Mouse (Mus musculus) mammary gland, adult 2 months (tissue): ENCODE data around the gene Polr2g. TPM values are rescaled to one million over a fixed set of nuclear protein-coding genes. Genes with fewer than 3 reads are reported as not detected.

Experiments
- polyA plus RNA-seq: library from polyadenylated mRNA; depleted of rRNA; stranded (reverse); fragments of >200 nt; gene quantifications from 2 replicates; pipeline ENCODE4 v1.2.3, GENCODE M21; 2012; ENCODE audit warnings: low replicate concordance; rRNA removed

Polr2g gene
- polyA plus RNA-seq = 30.3 and 61.5 TPM in 2 replicates

DNA sequence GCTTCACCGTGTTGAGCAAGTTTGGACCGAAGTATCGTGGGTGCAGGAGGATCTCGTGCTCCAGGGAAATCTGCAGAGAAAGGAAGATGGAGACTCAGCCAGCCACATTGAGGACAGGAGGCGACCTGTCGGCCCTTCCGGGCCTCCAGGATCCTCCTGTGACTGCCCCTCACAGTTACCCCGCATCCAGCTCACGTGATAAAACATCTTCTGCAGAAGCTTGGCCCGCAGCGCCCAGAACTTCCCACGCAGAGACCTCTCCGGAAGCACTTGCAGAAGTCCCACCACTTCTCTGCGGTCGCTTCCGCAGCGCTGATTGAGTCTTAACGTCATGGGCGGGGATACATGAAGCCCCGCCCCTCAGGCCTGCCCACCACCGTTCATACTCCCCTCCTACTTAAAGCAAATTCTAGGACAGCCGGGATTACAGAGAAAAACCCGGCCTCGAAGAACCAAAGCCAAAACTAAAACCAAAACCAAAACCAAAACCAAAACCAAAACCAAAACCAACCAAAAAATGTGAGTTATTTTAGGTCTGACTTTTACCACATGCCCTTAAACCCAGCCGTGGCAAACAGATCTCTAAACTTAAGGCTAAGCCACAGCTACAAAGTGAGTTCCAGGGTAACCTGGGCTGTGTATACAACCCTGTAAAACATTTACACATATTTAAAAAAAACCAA, at the start of gene Polr2g:
Gene Polr2g, minus strand, starts transcription at position 314 of the 683 bp plus-strand sequence.

GRCm38 (mm10) chr19:8839103-8839907, 40.9 kb upstream of the Polr2g start, which contains the start of gene Gng3:
Gene Gng3 (minus strand): TSS chr19:8839194.

GRCm38 (mm10) chr19:8837251-8837791, 38.9 kb upstream of the Polr2g start, which contains the start of gene Bscl2:
Gene Bscl2 (plus strand): TSS chr19:8837467.

DNA sequence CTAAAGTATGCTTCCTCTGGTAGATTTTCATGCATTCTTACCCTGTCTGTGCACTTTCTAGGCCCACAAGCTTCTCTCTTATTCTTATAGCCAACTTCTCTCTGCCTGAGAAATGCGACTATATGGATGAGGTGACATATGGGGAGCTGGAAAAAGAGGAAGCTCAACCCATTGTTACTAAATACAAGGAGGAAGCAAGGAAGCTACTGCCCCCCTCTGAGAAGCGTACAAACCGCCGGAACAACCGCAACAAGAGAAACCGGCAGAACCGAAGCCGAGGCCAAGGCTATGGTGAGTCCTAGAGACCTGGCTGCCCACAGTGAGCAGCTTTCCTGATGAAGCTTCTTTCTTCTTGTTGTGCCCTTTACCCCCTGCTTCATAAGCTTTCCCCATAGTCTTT, 31.3 kb upstream of the Polr2g start, which contains the start of gene AC129217.1:
Gene AC129217.1, plus strand, starts transcription at position 114 of the 400 bp plus-strand sequence.

DNA sequence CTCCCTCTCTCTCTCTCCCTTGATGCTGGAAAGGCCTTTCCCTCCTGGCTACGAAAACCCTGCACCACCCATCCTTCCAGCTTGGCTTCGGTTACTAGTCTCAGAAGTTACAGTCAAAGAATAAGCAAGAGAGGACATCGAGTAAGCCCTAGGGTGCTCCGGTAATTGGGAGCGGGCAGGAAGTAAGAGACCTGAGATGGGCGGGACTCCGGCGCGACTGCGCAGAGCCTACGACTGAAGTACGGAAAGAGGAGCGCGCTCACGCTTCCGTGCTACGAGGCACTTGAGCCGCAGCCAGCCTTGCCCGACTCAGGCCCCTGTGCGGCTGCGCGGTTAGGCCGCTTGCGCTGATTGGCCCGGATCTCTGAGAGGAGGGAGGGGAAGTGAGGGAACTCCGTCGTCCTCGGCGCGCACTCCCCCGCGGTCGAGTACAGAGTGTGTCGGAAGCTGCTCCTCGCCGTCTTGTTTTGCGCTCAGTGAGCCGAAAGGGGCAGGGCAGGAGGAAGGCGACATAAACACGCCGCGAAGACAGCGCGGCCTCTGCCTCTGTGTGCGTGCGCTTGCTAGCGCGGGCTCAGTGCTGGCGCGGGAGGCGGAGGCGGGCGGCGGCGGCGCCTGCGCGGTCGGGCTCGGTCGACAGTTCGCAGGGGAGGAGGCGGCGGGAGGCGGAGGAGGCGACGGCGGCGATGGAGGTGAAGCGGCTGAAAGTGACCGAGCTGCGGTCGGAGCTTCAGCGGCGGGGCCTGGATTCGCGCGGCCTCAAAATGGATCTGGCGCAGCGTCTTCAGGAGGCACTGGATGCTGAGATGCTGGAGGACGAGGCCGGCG, 21.4 kb upstream of the Polr2g start, which contains the start of gene Hnrnpul2:
Gene Hnrnpul2, plus strand, starts transcription at position 415 of the 828 bp plus-strand sequence.

DNA sequence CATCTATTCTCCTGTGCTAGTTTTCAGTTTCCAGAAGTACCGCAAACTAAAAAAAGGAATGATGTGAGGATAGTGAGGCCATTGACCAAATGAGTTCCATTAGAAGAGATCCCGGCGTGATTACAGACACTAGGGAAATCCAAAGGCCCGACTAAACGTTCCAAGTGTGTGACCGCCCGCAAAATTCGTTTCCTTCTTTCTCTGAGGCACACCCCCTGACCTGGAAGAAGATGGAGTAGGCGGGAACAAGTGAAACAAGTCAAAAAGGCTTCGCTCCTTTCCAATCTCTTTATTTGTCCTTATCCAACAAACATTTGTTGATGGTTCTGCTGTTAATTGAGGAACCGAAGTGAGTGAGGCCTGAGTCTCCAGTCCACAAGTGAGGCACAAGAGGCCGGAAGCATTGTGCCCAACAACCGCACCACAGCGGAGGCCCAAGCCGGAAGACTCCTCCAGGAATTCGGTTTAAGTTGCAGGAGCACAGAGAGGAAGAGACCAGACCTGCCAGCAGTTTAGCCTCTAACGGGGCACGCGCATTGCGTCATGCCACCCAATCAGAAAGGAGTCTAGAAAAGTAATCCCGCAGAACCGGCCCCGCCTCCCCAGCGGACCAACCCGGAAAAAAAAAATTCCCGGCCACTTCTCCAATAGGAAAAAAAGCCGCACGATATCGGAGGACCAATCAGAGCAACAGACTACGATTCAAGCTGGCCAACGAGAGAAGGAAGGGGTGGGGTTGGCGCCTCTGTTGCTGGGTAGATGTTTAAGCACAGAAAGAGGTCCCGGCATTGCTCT, 20.6 kb upstream of the Polr2g start, which contains the start of gene Ttc9c:
Gene Ttc9c, minus strand, starts transcription at position 533 of the 795 bp plus-strand sequence.

GRCm38 (mm10) chr19:8802130-8802821, 3.9 kb upstream of the Polr2g start, which contains the start of gene Zbtb3:
Gene Zbtb3 (plus strand): TSS chr19:8802555.

GRCm38 (mm10) chr19:8786008-8786781, 12.2 kb downstream of the Polr2g start, which contains the start of gene Taf6l:
Gene Taf6l (minus strand): TSS chr19:8786417.

GRCm38 (mm10) chr19:8774086-8774835, 24.1 kb downstream of the Polr2g start, which contains the start of gene Tmem179b:
Gene Tmem179b (minus strand): TSS chr19:8774467.

DNA sequence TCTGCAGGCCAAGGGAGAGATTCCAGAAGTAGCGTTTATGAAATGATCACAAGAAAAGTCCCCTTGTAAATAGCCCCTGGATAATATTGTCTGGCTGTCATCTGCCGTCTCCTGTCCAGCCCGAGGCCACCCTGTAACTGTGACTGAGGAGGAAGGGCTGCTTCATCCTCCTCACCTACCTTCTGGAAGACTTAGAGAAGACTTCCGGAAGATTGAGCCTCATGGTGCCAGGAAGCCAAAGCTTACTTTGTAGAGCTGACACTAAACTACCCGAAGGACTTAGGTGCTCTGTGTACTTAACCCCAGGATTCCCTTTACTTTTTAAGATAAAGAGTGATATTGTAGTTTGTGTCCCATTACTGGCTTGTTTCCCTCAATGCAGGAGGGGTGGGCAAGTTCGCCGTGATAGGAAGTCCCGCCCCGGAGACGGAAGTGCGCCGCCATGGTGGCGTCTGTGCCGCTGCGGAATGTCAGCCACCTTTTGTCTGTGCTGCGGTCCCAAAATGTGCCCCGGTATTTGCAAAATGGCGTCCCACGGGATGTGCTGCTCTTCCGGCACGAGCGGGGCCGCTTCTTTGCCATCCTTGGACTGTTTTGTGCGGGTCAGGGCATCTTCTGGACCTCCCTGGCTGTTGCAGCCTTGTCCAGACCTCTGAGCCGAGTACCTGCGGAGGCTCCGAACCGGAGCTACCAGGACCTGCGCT, 27.7 kb downstream of the Polr2g start, which contains the start of gene Tmem223:
Gene Tmem223, plus strand, starts transcription at position 430 of the 704 bp plus-strand sequence.

DNA sequence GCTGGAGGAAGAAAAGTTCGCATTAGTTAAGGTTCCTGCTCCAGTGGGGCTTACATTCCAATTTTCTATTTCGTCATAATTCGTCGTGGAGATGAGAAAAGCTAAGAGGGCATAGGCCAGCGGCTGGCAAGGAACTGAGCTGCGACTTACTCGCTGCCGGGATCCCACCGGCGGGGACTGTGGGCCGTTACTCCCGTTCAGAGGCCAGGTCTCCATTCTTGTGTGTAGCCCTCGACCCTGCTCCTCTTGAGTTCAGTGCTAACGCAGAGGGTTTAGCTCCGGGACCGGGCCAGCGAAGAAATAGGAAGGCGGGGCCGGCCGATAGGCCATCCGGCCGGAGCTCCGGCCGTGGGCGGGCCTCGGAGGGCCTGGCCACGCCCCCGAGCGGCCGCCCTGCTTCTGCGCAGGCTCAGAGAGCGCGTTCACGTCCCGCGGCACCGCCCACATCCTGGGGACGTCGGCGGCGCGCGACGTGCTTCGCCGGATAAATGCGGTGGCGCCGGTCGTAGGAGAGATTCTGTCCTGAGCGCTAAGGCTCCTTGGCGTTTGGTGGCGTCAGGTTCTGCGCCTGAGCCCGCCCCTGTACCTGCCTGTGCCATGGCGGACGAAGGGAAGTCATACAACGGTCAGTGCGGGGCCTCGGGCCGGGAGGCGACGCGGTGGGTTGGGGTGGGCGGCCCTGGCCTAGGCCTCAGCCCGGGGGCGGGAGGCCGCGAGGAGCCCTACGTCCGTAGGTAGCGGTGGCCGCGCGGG, 41.6 kb downstream of the Polr2g start, which contains the start of gene Nxf1:
Gene Nxf1, plus strand, starts transcription at position 439 of the 753 bp plus-strand sequence.

Other genes starting within 250 kb of the Polr2g start
- gene Slc22a8, start 207.3 kb downstream of the Polr2g start, polyA plus RNA-seq = not detected in 2 replicates
- not detected in 2 replicates for gene Slc22a6, start 180.5 kb downstream of the Polr2g start, polyA plus RNA-seq
- gene Chrm1, start 134.8 kb downstream of the Polr2g start, polyA plus RNA-seq = 3.0 and 3.4 TPM in 2 replicates
- 156 and 200 TPM in 2 replicates for gene Slc3a2, start 75.2 kb downstream of the Polr2g start, polyA plus RNA-seq
- 25.6 and 42.9 TPM in 2 replicates for gene Wdr74, start 62.8 kb downstream of the Polr2g start, polyA plus RNA-seq
- not detected in 2 replicates for gene 1700092M07Rik, start 57.9 kb downstream of the Polr2g start, polyA plus RNA-seq
- 73.4 and 84.9 TPM in 2 replicates for gene Stx5a, start 57.2 kb downstream of the Polr2g start, polyA plus RNA-seq
- gene Nxf1, start 41.5 kb downstream of the Polr2g start, polyA plus RNA-seq = 75.3 and 140 TPM in 2 replicates
- 300 and 304 TPM in 2 replicates for gene Tmem223, start 27.6 kb downstream of the Polr2g start, polyA plus RNA-seq
- gene Tmem179b, start 24.1 kb downstream of the Polr2g start, polyA plus RNA-seq = 133 and 165 TPM in 2 replicates
- gene Taf6l, start 12.2 kb downstream of the Polr2g start, polyA plus RNA-seq = 15.2 and 17.4 TPM in 2 replicates
- gene Zbtb3, start 4.0 kb upstream of the Polr2g start, polyA plus RNA-seq = 2.4 and 3.2 TPM in 2 replicates
- gene Ttc9c, start 20.8 kb upstream of the Polr2g start, polyA plus RNA-seq = 10.7 and 20.5 TPM in 2 replicates
- 13.8 and 14.4 TPM in 2 replicates for gene Hnrnpul2, start 21.4 kb upstream of the Polr2g start, polyA plus RNA-seq
- gene AC129217.1, start 31.2 kb upstream of the Polr2g start, polyA plus RNA-seq = not detected in 2 replicates
- 568 and 621 TPM in 2 replicates for gene Bscl2, start 38.9 kb upstream of the Polr2g start, polyA plus RNA-seq
- 0.34 and 0.65 TPM in 2 replicates for gene Gng3, start 40.6 kb upstream of the Polr2g start, polyA plus RNA-seq
- gene Lrrn4cl, start 52.2 kb upstream of the Polr2g start, polyA plus RNA-seq = 14.0 and 20.9 TPM in 2 replicates
- gene Ubxn1, start 72.9 kb upstream of the Polr2g start, polyA plus RNA-seq = 98.5 and 113 TPM in 2 replicates
- 24.0 and 25.0 TPM in 2 replicates for gene Uqcc3, start 82.3 kb upstream of the Polr2g start, polyA plus RNA-seq
- gene Lbhd1, start 85.2 kb upstream of the Polr2g start, polyA plus RNA-seq = 1.1 and 3.0 TPM in 2 replicates
- not detected in 2 replicates for gene Gm49403, start 85.4 kb upstream of the Polr2g start, polyA plus RNA-seq
- gene 1810009A15Rik, start 90.3 kb upstream of the Polr2g start, polyA plus RNA-seq = 9.6 and 10.3 TPM in 2 replicates
- not detected in 2 replicates for gene Gm49416, start 90.3 kb upstream of the Polr2g start, polyA plus RNA-seq
- gene Ints5, start 94.4 kb upstream of the Polr2g start, polyA plus RNA-seq = 28.9 and 29.0 TPM in 2 replicates
- gene Ganab, start 99.5 kb upstream of the Polr2g start, polyA plus RNA-seq = 97.1 and 165 TPM in 2 replicates
- 79.0 and 149 TPM in 2 replicates for gene B3gat3, start 121.8 kb upstream of the Polr2g start, polyA plus RNA-seq
- 15.7 and 17.6 TPM in 2 replicates for gene Rom1, start 130.8 kb upstream of the Polr2g start, polyA plus RNA-seq
- 70.7 and 78.1 TPM in 2 replicates for gene Eml3, start 131.0 kb upstream of the Polr2g start, polyA plus RNA-seq
- 17.1 and 24.8 TPM in 2 replicates for gene Mta2, start 143.3 kb upstream of the Polr2g start, polyA plus RNA-seq
- 20.2 and 22.1 TPM in 2 replicates for gene Tut1, start 155.3 kb upstream of the Polr2g start, polyA plus RNA-seq
- gene Eef1g, start 168.5 kb upstream of the Polr2g start, polyA plus RNA-seq = 173 and 301 TPM in 2 replicates
- 27.4 and 46.3 TPM in 2 replicates for gene Ahnak, start 190.7 kb upstream of the Polr2g start, polyA plus RNA-seq